Mouse (Mus musculus) E14TG2a.4 (cell line): Measurements from ENCODE around the gene Crb2.

ENCODE experiments used
- H3K27me3 ChIP-seq: 2 replicates; pipeline ENCODE4 v1.6.1; 2014; ENCODE audit warnings: low read length, control low read depth; ENCODE audit not compliant: insufficient read depth
- H3K36me3 ChIP-seq: 2 replicates; pipeline ENCODE4 v1.6.1; 2014; ENCODE audit warnings: low read length, control low read depth; ENCODE audit not compliant: insufficient read depth
- H3K4me1 ChIP-seq: replicated peaks from 2 replicates; pipeline ENCODE4 v1.6.1; 2014; ENCODE audit warnings: low read depth, low read length, control low read depth
- H3K4me3 ChIP-seq: replicated peaks from 2 replicates; pipeline ENCODE4 v1.5.1; 2014; ENCODE audit warnings: mild to moderate bottlenecking, low read length
- H3K9me3 ChIP-seq: 2 replicates; pipeline ENCODE4 v1.6.1; 2014; ENCODE audit warnings: low read length, control low read depth
- CTCF ChIP-seq: conservative IDR thresholded peaks from 2 replicates; pipeline ENCODE4 v1.5.1; 2014; ENCODE audit warnings: low read length
- NANOG ChIP-seq: IDR thresholded peaks from 2 replicates; pipeline ENCODE4 v1.6.1; 2014; ENCODE audit warnings: borderline replicate concordance, low read length, mixed read lengths
- POU5F1 ChIP-seq: IDR thresholded peaks from 2 replicates; pipeline ENCODE4 v1.6.1; 2014; ENCODE audit warnings: low read length, borderline replicate concordance

Gene Crb2

DNA sequence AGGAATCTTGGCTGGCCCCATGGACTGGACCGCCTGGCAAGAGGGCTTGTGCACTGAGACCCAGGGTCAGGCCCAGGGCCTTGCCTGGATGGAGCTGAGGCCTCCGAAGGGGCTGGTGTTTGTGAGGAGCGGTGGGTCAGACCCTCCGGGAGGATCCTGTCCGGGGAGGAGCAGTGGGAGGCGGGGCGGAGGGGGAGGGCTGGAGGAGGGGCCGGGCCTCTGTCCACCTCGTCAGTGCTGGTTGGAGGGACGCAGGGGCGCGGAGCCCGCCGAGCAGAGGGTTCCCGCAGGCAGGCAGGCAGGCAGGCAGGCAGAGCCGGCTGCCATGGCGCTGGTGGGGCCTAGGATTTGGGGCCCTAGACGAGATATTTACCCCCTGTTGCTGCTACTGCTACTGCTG, at the start of gene Crb2:
TSS of gene Crb2 (plus strand) at position 234 of the 400 bp plus-strand sequence.
- H3K36me3 ChIP-seq = no peaks in the 10 kb centered on the region
- peaks cover 59% of the 10 kb centered on the region for H3K27me3 ChIP-seq
- TF ChIP-seq POU5F1 = no peak
- TF ChIP-seq NANOG = no peak
- no peak for TF ChIP-seq CTCF

DNA sequence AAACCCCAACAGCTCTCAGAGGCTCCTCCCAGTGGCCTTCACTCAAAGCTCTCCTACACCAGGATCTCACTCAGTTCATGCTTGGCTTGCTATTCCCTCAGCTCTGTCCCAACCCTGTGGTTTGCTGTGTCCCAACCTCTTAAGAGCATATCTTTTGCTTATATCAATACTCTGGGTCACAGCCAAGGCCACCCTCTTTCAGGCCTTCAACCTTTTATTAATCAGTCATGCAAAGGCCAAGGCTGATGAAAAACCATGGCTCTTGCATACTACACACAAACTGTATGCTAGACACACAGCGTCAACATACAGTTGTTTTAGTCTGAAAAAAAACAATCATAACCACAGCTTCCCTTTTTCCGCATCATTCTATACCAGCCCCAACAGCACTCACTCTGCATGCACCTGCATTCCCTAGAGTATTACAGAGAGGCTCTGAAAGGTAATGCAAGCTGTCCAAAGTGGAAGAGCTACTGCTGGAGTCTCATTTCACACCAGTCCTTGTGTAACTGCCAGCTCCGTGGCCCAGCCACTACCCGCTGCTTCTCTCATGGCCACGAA, 44.7 kb upstream of the Crb2 start:
- Histone ChIP-seq H3K9me3 (no peaks in the 10 kb centered on the region; the same call in 1 of the 2 replicates), H3K4me1 (peaks cover 17% of the 10 kb centered on the region), H3K4me3 (no peak overlapping the region), H3K27me3 (peaks cover 12% of the 10 kb centered on the region; the same call in 1 of the 2 replicates), H3K36me3 (no peaks in the 10 kb centered on the region)
- TF ChIP-seq NANOG (no peak), POU5F1 (no peak), CTCF (no peak)

More for the DNA sequence above, at the start of gene Crb2:
- peak within 1 kb of the TSS; percentile 72 for H3K4me3 ChIP-seq
- H3K9me3 ChIP-seq = no peaks in the 10 kb centered on the region
- peaks cover 67% of the 10 kb centered on the region for H3K4me1 ChIP-seq

DNA sequence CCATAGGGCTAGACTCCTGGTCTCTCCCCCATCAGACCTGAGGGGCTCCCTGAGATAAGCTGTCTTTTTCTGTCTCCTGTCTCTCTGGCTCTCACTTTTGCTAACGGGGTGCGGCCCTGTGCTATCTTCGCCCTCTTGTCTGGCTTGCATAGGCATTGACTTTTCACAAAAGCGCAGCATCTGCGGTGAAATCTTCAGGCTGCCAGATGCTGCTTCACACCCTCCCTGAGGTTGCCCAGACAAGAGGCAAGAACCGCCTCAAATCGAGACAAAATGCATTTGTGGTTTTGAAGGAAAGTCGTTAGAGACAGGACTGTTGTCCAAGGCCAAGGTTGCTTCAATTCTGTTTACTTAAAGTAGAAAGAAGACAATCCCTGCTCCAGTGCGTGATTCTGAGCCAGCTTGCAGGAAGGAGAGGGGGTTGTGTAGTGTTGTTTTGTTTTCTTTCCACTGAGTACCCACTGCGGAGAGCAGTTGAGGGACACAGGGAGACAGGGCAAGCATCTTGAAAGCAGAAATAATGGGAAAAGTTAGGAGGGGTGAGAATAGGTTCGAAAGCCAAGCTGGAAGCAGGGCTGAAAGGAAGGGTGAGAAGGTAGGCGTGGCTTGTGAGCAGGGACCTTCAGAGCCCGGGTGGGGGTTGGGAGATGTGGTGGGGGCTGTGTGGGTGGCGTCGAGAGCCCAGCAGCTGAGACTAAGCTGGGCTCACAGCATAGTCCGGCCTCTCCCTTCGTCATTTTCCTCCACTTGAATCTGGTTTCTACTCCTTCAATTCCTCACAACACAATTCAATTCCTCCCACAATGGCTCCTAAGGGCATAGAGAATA, 40.9 kb upstream of the Crb2 start:
- Histone ChIP-seq H3K36me3 (no peaks in the 10 kb centered on the region), H3K9me3 (no peaks in the 10 kb centered on the region), H3K27me3 (peaks cover 19% of the 10 kb centered on the region), H3K4me3 (0 out of 2 replicates have a peak overlapping the region, but pooled peaks have one; percentile 1), H3K4me1 (peaks cover 17% of the 10 kb centered on the region)
- TF ChIP-seq NANOG (no peak), POU5F1 (no peak), CTCF (no peak)

DNA sequence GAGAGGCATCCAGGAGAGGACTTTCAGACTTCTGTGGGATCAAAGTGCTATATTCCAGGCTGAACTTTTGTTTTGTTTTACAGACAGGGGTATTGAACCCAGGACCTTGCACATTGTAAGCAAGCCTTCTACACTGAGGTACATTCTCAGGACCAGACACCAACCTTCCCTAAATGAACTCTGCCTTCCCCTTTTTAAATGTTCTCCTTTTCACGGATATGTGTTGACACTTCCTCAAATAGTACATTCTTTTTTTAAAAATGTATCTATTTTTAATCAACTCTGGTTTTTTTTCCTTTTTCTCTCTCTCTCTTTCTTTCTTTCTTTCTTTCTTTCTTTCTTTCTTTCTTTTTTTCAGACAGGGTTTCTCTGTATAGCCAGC, 40.3 kb upstream of the Crb2 start:
- TF ChIP-seq POU5F1 (no peak), NANOG (no peak), CTCF (no peak)
- H3K4me3 ChIP-seq = no peak overlapping the region
- H3K27me3 ChIP-seq = peaks cover 19% of the 10 kb centered on the region
- no peaks in the 10 kb centered on the region for H3K36me3 ChIP-seq
- peaks cover 17% of the 10 kb centered on the region for H3K4me1 ChIP-seq
- H3K9me3 ChIP-seq = no peaks in the 10 kb centered on the region

DNA sequence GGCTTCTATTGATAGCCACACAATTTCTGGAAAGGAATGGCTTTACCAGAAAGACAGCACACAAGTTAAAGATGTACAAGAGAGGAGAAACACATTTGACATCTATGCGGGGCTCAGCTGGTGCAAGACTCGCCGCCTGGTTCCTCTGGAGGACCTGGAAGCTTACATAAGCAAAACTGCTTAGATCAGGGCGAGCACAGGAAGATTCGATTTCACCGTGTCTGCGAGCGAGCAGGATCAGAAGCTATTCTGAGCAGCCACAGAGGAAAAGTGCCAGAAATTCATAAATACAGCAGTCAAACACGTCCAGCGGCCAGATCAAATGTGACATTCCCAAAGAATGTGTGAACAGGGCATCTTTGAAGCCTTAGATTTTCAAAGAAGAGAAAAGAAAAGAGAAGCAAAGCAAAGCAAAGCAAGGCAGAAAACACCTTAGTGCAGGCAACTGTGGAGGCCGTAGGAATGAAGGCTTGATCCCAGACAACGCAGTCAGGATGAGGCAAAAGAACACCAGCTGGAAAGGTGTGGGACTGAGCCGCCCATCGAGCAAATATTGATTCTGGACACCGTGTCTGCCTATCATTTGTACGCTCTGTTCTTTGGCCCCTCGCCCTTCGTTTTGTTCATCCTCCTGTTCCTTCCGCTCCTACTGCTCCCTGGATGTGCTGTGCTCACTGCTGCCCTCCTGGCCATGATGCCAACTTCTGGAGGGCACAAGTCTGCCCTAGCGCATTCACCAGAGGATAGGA, 34.1 kb upstream of the Crb2 start:
- TF ChIP-seq CTCF (no peak), POU5F1 (no peak), NANOG (no peak)
- Histone ChIP-seq H3K27me3 (peaks cover 24% of the 10 kb centered on the region), H3K36me3 (no peaks in the 10 kb centered on the region), H3K4me1 (no peaks in the 10 kb centered on the region), H3K4me3 (no peak overlapping the region), H3K9me3 (no peaks in the 10 kb centered on the region)

DNA sequence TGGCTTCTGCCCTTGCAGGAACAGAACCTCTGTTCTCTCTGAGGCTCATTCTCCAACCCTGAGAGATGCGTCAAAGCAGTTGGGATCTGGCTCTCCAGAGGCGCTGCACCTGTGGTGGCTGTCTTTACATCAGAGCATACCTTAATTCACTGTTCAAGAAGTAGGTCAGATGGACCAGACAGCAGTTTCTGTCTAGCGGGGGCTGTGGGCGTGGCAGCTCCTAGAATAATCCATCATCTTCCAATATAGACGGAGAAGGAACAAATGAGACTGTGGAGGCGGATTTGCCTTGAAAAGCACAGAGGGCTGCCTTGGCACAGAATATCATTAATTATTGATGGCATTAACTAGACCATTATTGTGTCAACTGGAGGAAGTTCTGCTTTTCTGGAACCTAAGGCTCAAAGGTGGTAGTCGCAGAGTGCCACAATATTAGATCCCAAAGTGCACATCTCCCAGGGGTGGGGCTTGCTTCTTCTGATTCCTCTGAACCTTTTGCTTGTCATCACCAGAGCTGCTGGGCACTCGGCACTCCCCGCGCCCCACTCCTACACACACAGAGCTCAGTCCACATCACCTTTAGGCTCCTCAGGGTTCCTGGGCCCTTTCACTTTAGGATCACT, 31.2 kb upstream of the Crb2 start:
- Histone ChIP-seq H3K36me3 (no peaks in the 10 kb centered on the region), H3K9me3 (no peaks in the 10 kb centered on the region), H3K27me3 (peaks cover 36% of the 10 kb centered on the region), H3K4me1 (peaks cover 8% of the 10 kb centered on the region), H3K4me3 (no peak overlapping the region)
- TF ChIP-seq CTCF = no peak
- TF ChIP-seq POU5F1 = no peak
- no peak for TF ChIP-seq NANOG

GRCm38 (mm10) chr2:37746293-37747049, 29.6 kb upstream of the Crb2 start:
- peaks cover 44% of the 10 kb centered on the region for H3K27me3 ChIP-seq
- H3K4me3 ChIP-seq = no peak overlapping the region
- no peak for TF ChIP-seq POU5F1
- TF ChIP-seq NANOG = no peak
- TF ChIP-seq CTCF = no peak
- no peaks in the 10 kb centered on the region for H3K36me3 ChIP-seq
- H3K9me3 ChIP-seq = no peaks in the 10 kb centered on the region
- H3K4me1 ChIP-seq = peaks cover 8% of the 10 kb centered on the region

DNA sequence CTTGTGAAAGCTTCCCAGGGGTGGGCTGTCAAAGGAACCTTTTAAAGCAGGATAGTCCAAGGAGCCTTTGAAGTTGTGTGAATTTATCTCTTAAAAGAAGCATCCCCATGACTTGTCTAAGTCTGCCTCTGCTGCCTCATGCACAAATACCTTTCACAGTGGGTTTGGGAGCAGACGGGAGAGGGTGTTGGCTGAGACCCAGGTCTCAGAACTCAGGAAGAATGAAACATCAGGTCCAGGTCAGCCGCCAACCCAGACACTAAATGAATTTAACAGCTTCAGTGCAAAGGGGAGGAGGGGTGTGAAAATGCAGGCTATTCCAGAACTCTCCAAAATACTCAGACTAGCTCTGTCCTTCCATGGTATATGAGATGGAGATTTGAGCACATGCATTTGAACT, 28.1 kb upstream of the Crb2 start:
- Histone ChIP-seq H3K4me1 (peaks cover 8% of the 10 kb centered on the region), H3K27me3 (peaks cover 44% of the 10 kb centered on the region), H3K4me3 (no peak overlapping the region), H3K36me3 (no peaks in the 10 kb centered on the region), H3K9me3 (no peaks in the 10 kb centered on the region)
- TF ChIP-seq POU5F1 (no peak), NANOG (no peak), CTCF (no peak)
